Mouse (Mus musculus) small intestine, adult 2 months (tissue): ENCODE data around the gene Gpr62. TPM values are rescaled to one million over a fixed set of nuclear protein-coding genes. Genes with fewer than 3 reads are reported as not detected.
A peak's percentile ranks its signal among the peaks of the same experiment; 100 is the strongest.

Experiments
- H3K27ac ChIP-seq: fragments of 200-500 bp; 2 replicates; pipeline ENCODE4 v1.5.1; 2012; ENCODE audit warnings: low read depth, low read length, control low read depth, inconsistent platforms; ENCODE audit not compliant: insufficient read depth
- H3K27me3 ChIP-seq: fragments of 200-500 bp; 2 replicates; pipeline ENCODE4 v1.6.1; 2012; ENCODE audit warnings: mild to moderate bottlenecking, moderate library complexity, low read length, inconsistent platforms; ENCODE audit not compliant: control insufficient read depth, insufficient read depth
- H3K36me3 ChIP-seq: fragments of 200-500 bp; 2 replicates; pipeline ENCODE4 v1.6.1; 2012; ENCODE audit warnings: mild to moderate bottlenecking, low read length, control low read depth, inconsistent platforms; ENCODE audit not compliant: control insufficient read depth, insufficient read depth
- H3K4me1 ChIP-seq: fragments of 200-500 bp; 2 replicates; pipeline ENCODE4 v1.6.1; 2012; ENCODE audit warnings: low read length, inconsistent platforms, mixed read lengths; ENCODE audit not compliant: control insufficient read depth, insufficient read depth, insufficient read length
- H3K4me3 ChIP-seq: fragments of 200-500 bp; 2 replicates; pipeline ENCODE4 v1.5.1; 2012; ENCODE audit warnings: low read depth, mild to moderate bottlenecking, control low read depth, inconsistent platforms, low read length, moderate library complexity
- CTCF ChIP-seq: fragments of 200-500 bp; IDR thresholded peaks from 2 replicates; pipeline ENCODE4 v1.5.1; 2012; ENCODE audit warnings: low read depth, mild to moderate bottlenecking, control low read depth, inconsistent platforms, low read length, moderate library complexity, mixed read lengths; ENCODE audit not compliant: insufficient replicate concordance, insufficient read length; ENCODE audit errors: extremely low read depth
- POLR2A ChIP-seq: fragments of 200-500 bp; IDR thresholded peaks from 2 replicates; pipeline ENCODE4 v1.6.1; 2012; ENCODE audit warnings: low read depth, mild to moderate bottlenecking, control low read depth, inconsistent platforms, low read length, moderate library complexity
- WGBS: fragments of 180-500 bp; shearing (Covaris S2); methylation state at CpG from one replicate; pipeline ENCODE4 v1.1.7; 2018; 5-methylcytosine and 5-hydroxymethylcytosine counted together
- polyA plus RNA-seq: library from polyadenylated mRNA; depleted of rRNA; stranded (reverse); fragments of >200 nt; gene quantifications from 2 replicates; pipeline ENCODE4 v1.2.3, GENCODE M21; 2012

The Gpr62 gene
- polyA plus RNA-seq, 1 experiment = 0.39 TPM

DNA sequence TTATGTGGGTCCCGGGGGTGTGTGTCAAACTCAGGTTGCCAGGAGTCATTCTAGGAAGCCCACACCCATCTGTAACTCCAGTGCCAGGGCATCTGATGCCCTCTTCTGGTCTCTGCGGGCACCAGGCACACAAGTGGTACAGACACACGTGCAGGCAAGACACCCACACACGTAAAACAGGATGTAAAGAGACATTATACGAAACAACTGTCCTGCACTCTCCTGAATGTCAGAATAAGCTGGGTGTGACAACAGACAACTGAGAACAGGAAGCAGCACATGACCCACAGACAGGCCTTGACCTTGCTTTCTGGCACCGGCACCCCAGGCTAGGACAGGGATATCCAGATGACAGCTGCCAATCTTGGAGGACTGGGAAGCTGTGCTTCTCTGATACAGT lies 3.6 kb upstream of the Gpr62 start:
- no peak for TF ChIP-seq CTCF
- TF ChIP-seq POLR2A = no peak

DNA sequence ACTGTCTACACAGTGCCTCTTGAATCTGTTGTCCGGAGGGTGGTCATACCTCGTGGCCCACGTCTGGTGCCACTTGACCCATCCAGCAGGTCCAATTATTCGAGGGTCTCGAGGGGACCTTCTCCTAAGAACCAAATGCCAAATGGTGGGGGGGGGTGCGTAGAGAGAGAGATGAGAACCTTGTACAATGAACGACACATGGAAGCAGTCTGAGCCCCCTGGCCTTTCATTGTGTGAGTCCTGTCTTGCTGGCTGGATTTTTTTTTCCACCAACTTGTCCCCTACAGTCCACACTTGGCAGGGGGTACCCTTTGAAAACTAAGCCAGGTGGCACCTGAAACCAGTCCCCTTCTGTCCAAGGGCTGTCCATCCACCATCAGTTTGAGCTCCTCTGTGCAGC lies 2.0 kb upstream of the Gpr62 start:
- Histone ChIP-seq H3K27ac (no peak overlapping the region), H3K4me3 (no peak overlapping the region), H3K4me1 (peaks cover 3% of the 10 kb centered on the region; the same call in 1 of the 2 replicates), H3K27me3 (peaks cover 12% of the 10 kb centered on the region), H3K36me3 (no peaks in the 10 kb centered on the region)
- WGBS = 89% methylated on average over 7 of the region's 7 CpGs
- no peak for TF ChIP-seq POLR2A
- no peak for TF ChIP-seq CTCF

More for the DNA sequence above, 3.6 kb upstream of the Gpr62 start:
- peaks cover 8% of the 10 kb centered on the region for H3K27me3 ChIP-seq
- 59% methylated on average over 6 of the region's 6 CpGs for WGBS
- H3K36me3 ChIP-seq = no peaks in the 10 kb centered on the region
- H3K4me1 ChIP-seq = peaks cover 4% of the 10 kb centered on the region
- no peak overlapping the region for H3K4me3 ChIP-seq
- H3K27ac ChIP-seq = no peak overlapping the region

- no peak overlapping the region for H3K4me3 ChIP-seq
- WGBS = 62% methylated on average over 6 of the region's 6 CpGs
These were observed 983 bp upstream of the Gpr62 start for GRCm38 (mm10) chr9:106466721-106467120.

DNA sequence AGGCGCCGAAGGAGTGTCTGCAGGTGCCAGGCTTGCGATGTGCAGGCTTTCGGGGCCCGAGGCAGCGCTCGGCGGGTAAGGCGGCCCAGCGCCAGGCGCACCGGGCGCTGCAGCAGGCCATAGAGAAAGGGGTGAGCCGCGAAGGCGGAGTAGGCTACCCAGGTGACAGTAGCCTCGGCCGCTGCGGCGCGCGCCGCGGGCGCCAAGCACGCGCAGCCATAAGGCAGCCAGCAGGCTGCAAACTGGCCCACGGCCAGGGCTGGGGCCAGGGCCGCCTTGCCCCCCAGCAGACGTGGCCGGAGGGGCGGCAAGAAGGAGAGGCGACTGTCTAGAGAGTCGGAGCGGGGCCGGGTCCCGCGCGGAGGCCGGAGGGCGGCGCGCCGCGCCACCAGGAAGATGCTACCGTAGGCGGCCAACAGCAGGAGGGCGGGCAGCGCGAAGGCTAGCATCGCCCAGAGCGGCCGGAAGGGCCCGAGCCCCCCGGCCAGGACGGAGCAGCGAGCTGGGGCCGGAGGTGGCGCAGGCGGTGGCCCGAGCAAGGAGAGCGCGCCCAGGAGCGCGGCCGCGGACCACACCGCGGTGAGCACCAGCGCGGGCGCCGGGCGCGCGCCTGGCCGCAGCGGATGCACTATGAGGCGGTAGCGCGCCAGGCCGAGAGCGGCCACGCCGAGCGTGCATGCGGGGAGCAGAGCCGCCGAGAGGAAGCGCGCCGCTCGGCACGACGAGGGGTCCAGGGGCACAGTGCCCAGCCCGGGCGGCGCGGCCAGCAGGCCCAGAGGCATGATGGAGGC lies 792 bp downstream of the Gpr62 start:
- H3K27me3 ChIP-seq = peaks cover 12% of the 10 kb centered on the region

More at GRCm38 (mm10) chr9:106466721-106467120, 983 bp upstream of the Gpr62 start:
- TF ChIP-seq CTCF (no peak), POLR2A (no peak)
- peaks cover 2% of the 10 kb centered on the region; the same call in 1 of the 2 replicates for H3K4me1 ChIP-seq
- H3K36me3 ChIP-seq = no peaks in the 10 kb centered on the region
- H3K27me3 ChIP-seq = peaks cover 12% of the 10 kb centered on the region
- H3K27ac ChIP-seq = no peak overlapping the region

GRCm38 (mm10) chr9:106463122-106464063 lies 2.3 kb downstream of the Gpr62 start:
- TF ChIP-seq CTCF (no peak), POLR2A (no peak)
- Histone ChIP-seq H3K4me1 (no peaks in the 10 kb centered on the region; the same call in 1 of the 2 replicates), H3K27ac (no peak overlapping the region), H3K27me3 (peaks cover 12% of the 10 kb centered on the region), H3K36me3 (no peaks in the 10 kb centered on the region), H3K4me3 (no peak overlapping the region)
- 94% methylated on average over 21 of the region's 21 CpGs for WGBS

More for the DNA sequence above, 792 bp downstream of the Gpr62 start:
- WGBS = 3% methylated on average over 99 of the region's 99 CpGs
- peak overlapping the region; percentile 60 for H3K4me3 ChIP-seq
- H3K4me1 ChIP-seq = no peaks in the 10 kb centered on the region; the same call in 1 of the 2 replicates
- TF ChIP-seq CTCF (no peak), POLR2A (no peak)
- H3K36me3 ChIP-seq = no peaks in the 10 kb centered on the region
- H3K27ac ChIP-seq = no peak overlapping the region

- no peak overlapping the region for H3K27ac ChIP-seq
- no peaks in the 10 kb centered on the region for H3K36me3 ChIP-seq
- TF ChIP-seq CTCF (no peak), POLR2A (no peak)
- peaks cover 12% of the 10 kb centered on the region for H3K27me3 ChIP-seq
- WGBS = 96% methylated on average over 12 of the region's 12 CpGs
- no peak overlapping the region for H3K4me3 ChIP-seq
- H3K4me1 ChIP-seq = no peaks in the 10 kb centered on the region; the same call in 1 of the 2 replicates
These were observed 3.3 kb downstream of the Gpr62 start for GRCm38 (mm10) chr9:106462430-106462800.

- no peak overlapping the region for H3K4me3 ChIP-seq
- H3K27me3 ChIP-seq = peaks cover 12% of the 10 kb centered on the region
- WGBS = 85% methylated on average over 16 of the region's 16 CpGs
- H3K27ac ChIP-seq = no peak overlapping the region
- H3K4me1 ChIP-seq = no peaks in the 10 kb centered on the region; the same call in 1 of the 2 replicates
- TF ChIP-seq CTCF (no peak), POLR2A (no peak)
- H3K36me3 ChIP-seq = no peaks in the 10 kb centered on the region
These were observed 3.9 kb downstream of the Gpr62 start for GRCm38 (mm10) chr9:106461641-106462429.
